ENCODE assay signal across 11 mouse cellular contexts in the genomic region with DNA sequence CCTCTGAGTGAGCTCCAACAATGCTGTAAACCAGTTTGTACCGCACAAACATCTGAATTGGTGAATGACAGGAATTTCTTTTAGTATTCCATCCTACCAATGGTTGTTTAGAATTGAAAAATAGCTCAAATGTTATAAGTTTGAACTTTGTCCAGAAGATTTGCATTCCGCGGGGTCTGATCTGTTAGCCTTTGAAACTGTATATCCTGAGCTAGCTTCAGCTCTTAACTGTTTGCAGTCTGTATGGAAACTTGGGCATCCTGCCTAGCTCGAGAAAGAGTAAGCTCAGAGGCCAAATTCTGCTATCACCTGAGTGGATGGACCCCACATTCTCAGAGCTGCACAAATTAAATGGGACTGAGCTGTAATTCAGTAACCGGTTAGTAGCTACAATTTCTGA. TPM values are rescaled to one million over a fixed set of nuclear protein-coding genes. Genes with fewer than 3 reads are reported as not detected.
A peak's percentile ranks its signal among the peaks of the same experiment; 100 is the strongest.
DNase-seq lines count a peak whose midpoint lies in the region; ATAC-seq and TF ChIP-seq lines count a peak whose summit lies in the region.
"Had no signal": no experiment of that assay in that cellular context is flagged by ENCODE, and none has a peak within 500 bp of the region (broad histone marks: within the 10 kb centered on the region; RNA-seq: fewer than 3 reads in every experiment).

No protein-coding gene starts in this region.

- TF ChIP-seq POLR2A in limb, embryonic 14.5 days (IDR thresholded peaks at IDR 0.05; ENCODE audit: borderline replicate concordance, extremely low read depth, insufficient read depth, insufficient read length) = no peak

- H3K9ac ChIP-seq in lung, embryonic 14.5 days = peak overlapping the region; percentile 45; the same call in 1 of the 2 replicates
- H3K9ac ChIP-seq in forebrain, embryonic 15.5 days (replicated peaks) = no peak overlapping the region; the same call in 1 of the 2 replicates
- no peak overlapping the region for H3K9ac ChIP-seq in limb, embryonic 14.5 days (ENCODE audit: low read depth, low read length, severe bottlenecking)
- no peak overlapping the region for H3K9ac ChIP-seq in stomach, embryonic 15.5 days

- H3K4me3 ChIP-seq in lung, embryonic 14.5 days (ENCODE audit: low read depth, low read length) = peak overlapping the region; percentile 11
- peak overlapping the region; percentile 100; the same call in 1 of the 2 replicates for H3K4me3 ChIP-seq in forebrain, embryonic 15.5 days
- peak overlapping the region; percentile 95 for H3K4me3 ChIP-seq in limb, embryonic 14.5 days (replicated peaks; ENCODE audit: low read length)
- no peak overlapping the region for H3K4me3 ChIP-seq in stomach, embryonic 15.5 days (replicated peaks)
- H3K4me3 ChIP-seq: erythroblast, embryonic 14.5 days had no signal

- no peaks in the 10 kb centered on the region for H3K27me3 ChIP-seq in lung, embryonic 14.5 days (ENCODE audit: insufficient read depth, low read length)
- H3K27me3 ChIP-seq in forebrain, embryonic 15.5 days = no peaks in the 10 kb centered on the region
- H3K27me3 ChIP-seq in limb, embryonic 14.5 days (ENCODE audit: control insufficient read depth, insufficient read depth, low read length) = no peaks in the 10 kb centered on the region
- H3K27me3 ChIP-seq in stomach, embryonic 15.5 days (replicated peaks) = no peaks in the 10 kb centered on the region

- TF ChIP-seq CTCF in lung, embryonic 14.5 days (IDR thresholded peaks at IDR 0.05; ENCODE audit: low read depth) = no peak

- peaks cover 31% of the 10 kb centered on the region for H3K36me3 ChIP-seq in lung, embryonic 14.5 days (ENCODE audit: insufficient read depth)
- H3K36me3 ChIP-seq in forebrain, embryonic 15.5 days = peaks cover 7% of the 10 kb centered on the region
- H3K36me3 ChIP-seq in limb, embryonic 14.5 days (ENCODE audit: control insufficient read depth, insufficient read depth, low read length) = peaks cover 29% of the 10 kb centered on the region
- H3K36me3 ChIP-seq in stomach, embryonic 15.5 days = peaks cover 5% of the 10 kb centered on the region; the same call in 1 of the 2 replicates

- H3K27ac ChIP-seq in lung, embryonic 14.5 days (ENCODE audit: low read depth) = 0 out of 2 replicates have a peak overlapping the region, but pooled peaks have one; percentile 22
- no peak overlapping the region for H3K27ac ChIP-seq in forebrain, embryonic 15.5 days (replicated peaks)
- H3K27ac ChIP-seq in limb, embryonic 14.5 days (replicated peaks; ENCODE audit: low read depth, low read length) = no peak overlapping the region
- no peak overlapping the region for H3K27ac ChIP-seq in stomach, embryonic 15.5 days

- H3K4me2 ChIP-seq in lung, embryonic 14.5 days = peak overlapping the region; percentile 77
- H3K4me2 ChIP-seq in forebrain, embryonic 15.5 days (replicated peaks) = peak overlapping the region; percentile 87
- peak overlapping the region; percentile 64; the same call in 1 of the 2 replicates for H3K4me2 ChIP-seq in limb, embryonic 14.5 days (replicated peaks; ENCODE audit: low read depth, low read length, severe bottlenecking)
- peak overlapping the region; percentile 67 for H3K4me2 ChIP-seq in stomach, embryonic 15.5 days

- no peaks in the 10 kb centered on the region for H3K9me3 ChIP-seq in lung, embryonic 14.5 days (ENCODE audit: low read depth, low read length)
- H3K9me3 ChIP-seq in forebrain, embryonic 15.5 days = no peaks in the 10 kb centered on the region
- H3K9me3 ChIP-seq in limb, embryonic 14.5 days (ENCODE audit: control insufficient read depth, low read length) = no peaks in the 10 kb centered on the region
- no peaks in the 10 kb centered on the region for H3K9me3 ChIP-seq in stomach, embryonic 15.5 days
- H3K9me3 ChIP-seq: G1E had no signal

- peaks cover 19% of the 10 kb centered on the region for H3K4me1 ChIP-seq in lung, embryonic 14.5 days (ENCODE audit: insufficient read depth)
- peaks cover 61% of the 10 kb centered on the region for H3K4me1 ChIP-seq in forebrain, embryonic 15.5 days
- H3K4me1 ChIP-seq in limb, embryonic 14.5 days (ENCODE audit: control insufficient read depth, insufficient read depth, low read length) = peaks cover 19% of the 10 kb centered on the region
- peaks cover 21% of the 10 kb centered on the region for H3K4me1 ChIP-seq in stomach, embryonic 15.5 days

- ATAC-seq in lung, embryonic 14.5 days (ENCODE audit: insufficient read depth) = no peak
- no peak for ATAC-seq in forebrain, embryonic 15.5 days (replicated peaks)
- ATAC-seq in limb, embryonic 14.5 days (ENCODE audit: low FRiP score, low read depth) = no peak
- ATAC-seq in stomach, embryonic 15.5 days (ENCODE audit: insufficient read depth, low FRiP score, low read depth) = no peak

- DNase-seq in lung, embryonic 14.5 days = peak; percentile 40
- DNase-seq in lung, postnatal 10 days = no peak
- no peak for DNase-seq in limb, embryonic 14.5 days (ENCODE audit: low spot score)
- DNase-seq in cerebellum, adult 9-10 months = no peak
- no peak for DNase-seq in gastrocnemius, postnatal 25 days
- DNase-seq: kidney, postnatal 4 days; lung, postnatal 4 days had no signal

- WGBS in lung, embryonic 14.5 days = 30% methylated on average over 5 of the region's 5 CpGs
- 30% methylated on average over 5 of the region's 5 CpGs for WGBS in forebrain, embryonic 15.5 days
- 30% methylated on average over 5 of the region's 5 CpGs for WGBS in limb, embryonic 14.5 days
- WGBS in stomach, embryonic 15.5 days = 35% methylated on average over 5 of the region's 5 CpGs

RNA-seq across cellular contexts. Expression of a gene that starts 3.0 kb away (rescaled TPM):
- 44.5 and 46.8 TPM in 2 replicates for polyA plus RNA-seq in lung, embryonic 14.5 days (2014; fragmentation: Nextera tagmentation; extraction: Ambion mirVana)
- 60.6 and 61.4 TPM in 2 replicates for polyA plus RNA-seq in forebrain, embryonic 15.5 days (2015; fragmentation: Nextera tagmentation; extraction: Ambion mirVana)
- 35.3 and 38.9 TPM in 2 replicates for polyA plus RNA-seq in limb, embryonic 14.5 days (2012; rRNA removed)
- polyA plus RNA-seq in limb, embryonic 14.5 days (2014; fragmentation: Nextera tagmentation; extraction: Ambion mirVana) = 42.7 and 44.1 TPM in 2 replicates
- 34.0 and 35.1 TPM in 2 replicates for polyA plus RNA-seq in stomach, embryonic 15.5 days (2015; fragmentation: Nextera tagmentation; extraction: Ambion mirVana)
- total RNA-seq in gastrocnemius, postnatal 25 days (2021) = 10 to 100 TPM; 47.1 to 47.6 TPM

RNA-seq across cellular contexts. Expression of a gene that starts 23.9 kb away (rescaled TPM):
- polyA plus RNA-seq in lung, embryonic 14.5 days (2014; fragmentation: Nextera tagmentation; extraction: Ambion mirVana) = 446 and 450 TPM in 2 replicates
- polyA plus RNA-seq in forebrain, embryonic 15.5 days (2015; fragmentation: Nextera tagmentation; extraction: Ambion mirVana) = 342 and 347 TPM in 2 replicates
- 524 and 556 TPM in 2 replicates for polyA plus RNA-seq in limb, embryonic 14.5 days (2012; rRNA removed)
- 338 and 354 TPM in 2 replicates for polyA plus RNA-seq in limb, embryonic 14.5 days (2014; fragmentation: Nextera tagmentation; extraction: Ambion mirVana)
- polyA plus RNA-seq in stomach, embryonic 15.5 days (2015; fragmentation: Nextera tagmentation; extraction: Ambion mirVana) = 271 TPM in 2 replicates
- 10 to 100 TPM; 58.0 to 68.8 TPM for total RNA-seq in gastrocnemius, postnatal 25 days (2021)

RNA-seq across cellular contexts. Expression of a gene that starts 26.7 kb away (rescaled TPM):
- 14.1 and 16.8 TPM in 2 replicates for polyA plus RNA-seq in lung, embryonic 14.5 days (2014; fragmentation: Nextera tagmentation; extraction: Ambion mirVana)
- 39.2 and 43.4 TPM in 2 replicates for polyA plus RNA-seq in forebrain, embryonic 15.5 days (2015; fragmentation: Nextera tagmentation; extraction: Ambion mirVana)
- 40.6 and 44.5 TPM in 2 replicates for polyA plus RNA-seq in limb, embryonic 14.5 days (2012; rRNA removed)
- polyA plus RNA-seq in limb, embryonic 14.5 days (2014; fragmentation: Nextera tagmentation; extraction: Ambion mirVana) = 20.9 and 25.5 TPM in 2 replicates
- polyA plus RNA-seq in stomach, embryonic 15.5 days (2015; fragmentation: Nextera tagmentation; extraction: Ambion mirVana) = 23.8 and 26.7 TPM in 2 replicates
- 10 to 100 TPM; 76.3 to 78.6 TPM for total RNA-seq in gastrocnemius, postnatal 25 days (2021)
